Mouse (Mus musculus) neural tube, embryonic 14.5 days (tissue): ENCODE data around the gene Rnf185. TPM values are rescaled to one million over a fixed set of nuclear protein-coding genes. Genes with fewer than 3 reads are reported as not detected.

Source experiments
- ATAC-seq: fragments of 200-750 bp; cut with Nextera tagmentation; 2 replicates; pipeline ENCODE4 v1.8.0; 2017; ENCODE audit warnings: low read depth, mild to moderate bottlenecking, moderate TSS enrichment, moderate library complexity
- H3K27ac ChIP-seq: fragments of 300-500 bp; sonication (generic); 2 replicates; pipeline ENCODE4 v1.5.1; 2014; ENCODE audit warnings: low read depth, mild to moderate bottlenecking, control low read depth, low read length, moderate library complexity, mixed read lengths
- H3K27me3 ChIP-seq: fragments of 300-500 bp; sonication (generic); 2 replicates; pipeline ENCODE4 v1.6.1; 2014; ENCODE audit warnings: low read length; ENCODE audit not compliant: control insufficient read depth, insufficient read depth
- H3K36me3 ChIP-seq: fragments of 300-500 bp; sonication (generic); 2 replicates; pipeline ENCODE4 v1.6.1; 2014; ENCODE audit warnings: low read length, mixed read lengths; ENCODE audit not compliant: control insufficient read depth, insufficient read depth
- H3K4me1 ChIP-seq: fragments of 300-500 bp; sonication (generic); 2 replicates; pipeline ENCODE4 v1.6.1; 2014; ENCODE audit warnings: low read length; ENCODE audit not compliant: control insufficient read depth, insufficient read depth
- H3K4me2 ChIP-seq: fragments of 300-500 bp; sonication (generic); 2 replicates; pipeline ENCODE4 v1.6.1; 2014; ENCODE audit warnings: mild to moderate bottlenecking, low read depth, low read length, control low read depth
- H3K4me3 ChIP-seq: fragments of 300-500 bp; sonication (generic); 2 replicates; pipeline ENCODE4 v1.5.1; 2014; ENCODE audit warnings: low read depth, low read length, control low read depth, mixed read lengths
- H3K9ac ChIP-seq: fragments of 300-500 bp; sonication (generic); replicated peaks from 2 replicates; pipeline ENCODE4 v1.6.1; 2014; ENCODE audit warnings: low read depth, mild to moderate bottlenecking, control low read depth, low read length, mixed read lengths
- H3K9me3 ChIP-seq: fragments of 300-500 bp; sonication (generic); 2 replicates; pipeline ENCODE4 v1.6.1; 2016; ENCODE audit warnings: low read length; ENCODE audit not compliant: control insufficient read depth
- WGBS: fragments of 180-500 bp; shearing (Covaris S2); extraction: QIAGEN DNeasy Blood & Tissue Kit; methylation state at CpG from one replicate; pipeline ENCODE4 v1.1.7; 2014; 5-methylcytosine and 5-hydroxymethylcytosine counted together
- polyA plus RNA-seq: library from polyadenylated mRNA; unstranded; fragments of >200 nt; fragmentation: Nextera tagmentation; extraction: Ambion mirVana; gene quantifications from 2 replicates; pipeline ENCODE4 v1.2.1, GENCODE M21; 2014

The Rnf185 gene
- polyA plus RNA-seq, 1 experiment from 2014 or later: 47.1 TPM

GRCm38 (mm10) chr11:3433809-3434208 lies 18.4 kb downstream of the Rnf185 start:
- no peaks in the 10 kb centered on the region for H3K27me3 ChIP-seq
- no peak for ATAC-seq
- no peak overlapping the region for H3K9ac ChIP-seq
- WGBS: 85% methylated on average over 4 of the region's 4 CpGs
- H3K4me3 ChIP-seq: no peak overlapping the region
- H3K27ac ChIP-seq: no peak overlapping the region
- H3K4me2 ChIP-seq: no peak overlapping the region
- H3K36me3 ChIP-seq: no peaks in the 10 kb centered on the region
- no peaks in the 10 kb centered on the region for H3K4me1 ChIP-seq
- no peaks in the 10 kb centered on the region for H3K9me3 ChIP-seq

- no peaks in the 10 kb centered on the region for H3K27me3 ChIP-seq
- ATAC-seq: no peak
- no peak overlapping the region for H3K4me3 ChIP-seq
- no peak overlapping the region for H3K27ac ChIP-seq
- 91% methylated on average over 6 of the region's 6 CpGs for WGBS
- no peaks in the 10 kb centered on the region for H3K4me1 ChIP-seq
- H3K4me2 ChIP-seq: no peak overlapping the region
- H3K9me3 ChIP-seq: no peaks in the 10 kb centered on the region
- H3K36me3 ChIP-seq: no peaks in the 10 kb centered on the region
- no peak overlapping the region for H3K9ac ChIP-seq
Observed at GRCm38 (mm10) chr11:3431976-3432603, 20.1 kb downstream of the Rnf185 start.

GRCm38 (mm10) chr11:3431515-3431914 lies 20.6 kb downstream of the Rnf185 start:
- Histone ChIP-seq H3K4me3 (no peak overlapping the region), H3K36me3 (no peaks in the 10 kb centered on the region), H3K27me3 (no peaks in the 10 kb centered on the region), H3K4me1 (no peaks in the 10 kb centered on the region), H3K9ac (no peak overlapping the region), H3K27ac (no peak overlapping the region), H3K9me3 (no peaks in the 10 kb centered on the region), H3K4me2 (no peak overlapping the region)
- ATAC-seq: no peak
- 94% methylated on average over 3 of the region's 3 CpGs for WGBS

- Histone ChIP-seq H3K4me1 (no peaks in the 10 kb centered on the region), H3K9me3 (no peaks in the 10 kb centered on the region), H3K4me3 (no peak overlapping the region), H3K27ac (no peak overlapping the region), H3K36me3 (peaks cover 8% of the 10 kb centered on the region; the same call in 1 of the 2 replicates), H3K9ac (no peak overlapping the region), H3K27me3 (no peaks in the 10 kb centered on the region), H3K4me2 (no peak overlapping the region)
- no peak for ATAC-seq
- WGBS: 87% methylated on average over 7 of the region's 7 CpGs
Observed at GRCm38 (mm10) chr11:3428632-3429031, 23.5 kb downstream of the Rnf185 start.

GRCm38 (mm10) chr11:3427697-3428230 lies 24.4 kb downstream of the Rnf185 start:
- Histone ChIP-seq H3K4me3 (no peak overlapping the region), H3K4me1 (no peaks in the 10 kb centered on the region), H3K4me2 (no peak overlapping the region), H3K9ac (no peak overlapping the region), H3K27me3 (no peaks in the 10 kb centered on the region), H3K9me3 (no peaks in the 10 kb centered on the region), H3K27ac (no peak overlapping the region), H3K36me3 (peaks cover 8% of the 10 kb centered on the region; the same call in 1 of the 2 replicates)
- ATAC-seq: no peak
- 90% methylated on average over 3 of the region's 3 CpGs for WGBS

GRCm38 (mm10) chr11:3422242-3422641 lies 29.9 kb downstream of the Rnf185 start:
- no peaks in the 10 kb centered on the region for H3K9me3 ChIP-seq
- no peak overlapping the region for H3K9ac ChIP-seq
- H3K36me3 ChIP-seq: peaks cover 28% of the 10 kb centered on the region
- no peak overlapping the region for H3K27ac ChIP-seq
- no peaks in the 10 kb centered on the region for H3K27me3 ChIP-seq
- ATAC-seq: no peak
- 88% methylated on average over 4 of the region's 4 CpGs for WGBS
- no peak overlapping the region for H3K4me3 ChIP-seq
- no peak overlapping the region for H3K4me2 ChIP-seq
- H3K4me1 ChIP-seq: no peaks in the 10 kb centered on the region

GRCm38 (mm10) chr11:3418741-3419140 lies 33.4 kb downstream of the Rnf185 start:
- WGBS: 88% methylated on average over 4 of the region's 4 CpGs
- H3K27ac ChIP-seq: no peak overlapping the region
- H3K4me2 ChIP-seq: no peak overlapping the region
- no peaks in the 10 kb centered on the region for H3K4me1 ChIP-seq
- no peak for ATAC-seq
- H3K27me3 ChIP-seq: no peaks in the 10 kb centered on the region
- no peaks in the 10 kb centered on the region for H3K9me3 ChIP-seq
- no peak overlapping the region for H3K9ac ChIP-seq
- no peak overlapping the region for H3K4me3 ChIP-seq
- peaks cover 38% of the 10 kb centered on the region for H3K36me3 ChIP-seq

GRCm38 (mm10) chr11:3417795-3418194 lies 34.4 kb downstream of the Rnf185 start:
- H3K4me1 ChIP-seq: no peaks in the 10 kb centered on the region
- WGBS: 84% methylated on average over 6 of the region's 6 CpGs
- H3K27ac ChIP-seq: no peak overlapping the region
- no peak overlapping the region for H3K9ac ChIP-seq
- H3K4me3 ChIP-seq: no peak overlapping the region
- no peak for ATAC-seq
- no peaks in the 10 kb centered on the region for H3K9me3 ChIP-seq
- peaks cover 38% of the 10 kb centered on the region for H3K36me3 ChIP-seq
- no peaks in the 10 kb centered on the region for H3K27me3 ChIP-seq
- H3K4me2 ChIP-seq: no peak overlapping the region

- Histone ChIP-seq H3K36me3 (peaks cover 37% of the 10 kb centered on the region), H3K4me1 (no peaks in the 10 kb centered on the region), H3K4me3 (no peak overlapping the region), H3K4me2 (no peak overlapping the region), H3K27ac (no peak overlapping the region), H3K27me3 (no peaks in the 10 kb centered on the region), H3K9me3 (no peaks in the 10 kb centered on the region), H3K9ac (no peak overlapping the region)
- ATAC-seq: no peak
- WGBS: 92% methylated on average over 3 of the region's 3 CpGs
Observed at GRCm38 (mm10) chr11:3416399-3416798, 35.8 kb downstream of the Rnf185 start.
